Mouse (Mus musculus): ENCODE measurements around the gene Rbx1. TPM values are rescaled to one million over a fixed set of nuclear protein-coding genes. Genes with fewer than 3 reads are reported as not detected.
"Not testable (repeated sequence)": the region's sequence is repeated elsewhere in the genome, so short reads cannot be mapped to it uniquely, and the experiment has no call there.

Rbx1 gene
- total RNA-seq, 1 experiment from 2014 or later, result 121 TPM

DNA sequence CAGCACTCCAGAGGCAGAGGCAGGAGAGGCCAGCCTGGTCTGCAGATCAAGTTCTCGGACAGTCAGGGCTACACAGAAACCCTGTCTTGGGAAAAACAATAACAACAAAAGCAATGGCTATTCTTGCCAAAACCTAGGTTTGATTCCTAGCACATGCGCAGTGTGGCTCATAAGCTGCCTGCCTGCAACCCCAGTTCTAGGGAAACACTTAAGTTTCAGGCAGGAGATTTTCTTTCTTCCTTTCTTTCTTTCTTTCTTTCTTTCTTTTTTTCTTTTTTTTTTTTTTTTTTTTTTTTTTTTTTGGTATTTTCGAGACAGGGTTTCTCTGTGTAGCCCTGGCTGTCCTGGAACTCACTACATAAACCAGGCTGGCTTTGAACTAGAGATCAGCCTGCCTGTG lies 14.2 kb downstream of the Rbx1 start:
- not testable (repeated sequence) for ATAC-seq (replicated peaks; ENCODE audit: insufficient number of reproducible peaks, low FRiP score, low TSS enrichment, poor library complexity, severe bottlenecking)

DNA sequence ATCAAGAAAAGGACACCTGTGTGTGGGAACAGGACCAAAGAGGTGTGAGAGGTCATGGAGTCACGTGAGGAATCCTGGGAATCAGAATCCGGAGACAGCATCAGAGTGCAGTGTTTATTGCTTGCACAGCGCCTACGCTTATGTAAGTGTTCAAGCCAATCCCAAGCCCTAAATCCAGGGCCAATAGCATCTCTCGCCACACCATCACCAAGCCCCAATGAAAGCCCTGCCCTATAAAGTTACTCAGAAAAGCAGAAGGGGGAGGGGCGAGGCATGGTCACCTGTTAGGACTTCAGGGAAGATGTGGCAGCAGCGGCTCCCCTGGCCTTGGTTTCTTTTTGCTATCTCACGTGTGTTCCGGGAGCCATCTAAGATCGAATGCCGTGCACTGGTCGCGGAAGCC lies 14.9 kb downstream of the Rbx1 start:
- ATAC-seq (replicated peaks; ENCODE audit: insufficient number of reproducible peaks, low FRiP score, low TSS enrichment, poor library complexity, severe bottlenecking), result peak; percentile 95

DNA sequence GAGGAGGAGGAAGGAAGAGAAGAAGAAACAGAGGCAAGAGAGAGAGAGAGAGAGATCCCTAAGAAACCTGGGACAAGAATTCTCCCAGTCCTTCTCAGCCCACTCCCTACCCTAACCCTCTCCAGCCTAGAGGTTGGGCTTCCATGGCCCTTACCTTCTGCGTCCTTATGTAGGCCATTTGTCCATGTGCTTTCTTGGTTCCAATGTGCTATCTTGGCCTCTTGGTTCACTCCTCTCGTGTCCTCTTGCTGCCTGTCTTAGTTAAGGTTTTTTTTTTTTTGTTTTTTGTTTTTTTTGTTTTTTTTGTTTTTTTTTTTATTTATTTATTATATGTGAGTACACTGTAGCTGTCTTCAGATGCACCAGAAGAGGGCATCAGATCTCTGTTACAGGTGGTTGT lies 16.9 kb downstream of the Rbx1 start:
- ATAC-seq (replicated peaks; ENCODE audit: insufficient number of reproducible peaks, low FRiP score, low TSS enrichment, poor library complexity, severe bottlenecking), result no peak

DNA sequence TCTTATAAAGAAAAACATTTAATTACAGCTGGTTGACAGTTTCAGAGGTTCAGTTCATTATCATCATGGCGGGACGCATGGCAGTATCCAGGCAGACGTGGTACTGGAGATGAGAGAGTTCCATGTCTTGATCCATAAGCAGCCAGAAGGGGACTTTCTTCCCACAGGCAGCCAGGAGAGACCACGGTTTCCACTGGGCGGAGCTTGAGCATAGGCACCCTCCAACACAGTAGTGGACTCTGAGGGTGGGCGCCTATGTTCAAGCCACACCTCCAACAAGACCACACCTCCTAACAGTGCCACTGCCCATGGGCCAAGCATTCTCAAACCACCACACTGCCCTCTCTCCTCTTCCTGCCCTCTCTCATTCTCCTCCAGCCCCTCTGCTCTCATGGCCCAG lies 17.6 kb downstream of the Rbx1 start:
- ATAC-seq (replicated peaks; ENCODE audit: insufficient number of reproducible peaks, low FRiP score, low TSS enrichment, poor library complexity, severe bottlenecking), result no peak

DNA sequence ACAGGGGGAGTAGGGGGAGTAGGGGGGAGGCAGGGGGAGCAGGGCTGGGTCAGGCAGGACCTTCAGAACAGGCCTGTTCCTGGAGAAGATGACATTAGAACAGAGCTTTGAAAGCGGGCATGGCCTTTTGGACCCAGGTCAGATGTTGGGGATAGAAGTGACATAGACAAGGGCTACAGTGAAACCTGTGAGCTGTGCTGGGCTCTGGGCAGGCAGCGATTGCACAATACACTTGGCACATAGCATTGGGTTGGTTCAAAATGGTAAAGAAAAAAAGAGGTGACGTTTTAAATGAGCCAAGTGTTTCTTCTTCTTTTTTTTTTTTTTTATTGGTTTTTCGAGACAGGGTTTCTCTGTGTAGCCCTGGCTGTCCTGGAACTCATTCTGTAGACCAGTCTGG lies 19.4 kb downstream of the Rbx1 start:
- ATAC-seq (replicated peaks; ENCODE audit: insufficient number of reproducible peaks, low FRiP score, low TSS enrichment, poor library complexity, severe bottlenecking), result no peak

DNA sequence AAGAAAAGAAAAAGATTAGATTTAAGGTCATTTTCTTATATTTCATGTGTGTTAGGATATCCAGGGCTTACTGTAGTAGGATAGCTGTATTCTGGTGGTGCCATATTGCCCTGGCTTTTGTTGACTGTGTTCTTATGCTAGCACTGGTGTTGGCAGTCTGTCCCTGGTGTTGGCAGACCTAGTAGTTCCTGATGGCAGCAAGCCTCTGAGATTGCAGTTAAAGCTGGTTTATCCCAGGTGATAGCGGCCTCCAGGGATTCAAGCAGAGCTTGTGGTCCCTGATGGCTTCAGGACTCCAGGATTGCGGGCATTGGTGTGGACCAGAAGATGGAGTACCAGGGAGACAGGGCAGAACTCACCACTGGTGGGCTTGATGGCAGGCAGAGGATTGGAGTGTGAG lies 37.4 kb downstream of the Rbx1 start:
- ATAC-seq (replicated peaks; ENCODE audit: insufficient number of reproducible peaks, low FRiP score, low TSS enrichment, poor library complexity, severe bottlenecking), result no peak

DNA sequence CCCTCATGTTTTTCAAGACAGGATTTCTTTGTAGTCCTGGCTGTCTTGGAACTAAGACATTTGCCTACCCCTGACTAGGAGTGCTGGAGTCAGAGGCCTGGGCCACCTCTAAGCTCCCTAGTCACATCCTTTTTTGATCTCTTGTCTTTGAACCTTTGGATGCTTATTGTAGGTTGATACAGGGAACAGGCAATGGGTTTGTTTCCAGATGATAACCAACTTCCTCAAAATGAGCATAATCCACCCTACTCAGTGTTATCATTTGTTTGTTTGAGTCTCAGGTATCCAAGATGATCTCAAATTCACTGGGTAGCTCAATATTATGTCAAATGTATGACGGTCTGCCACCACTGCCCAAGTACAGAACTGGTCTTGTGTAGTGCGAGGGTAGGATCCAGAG lies 37.9 kb downstream of the Rbx1 start:
- no peak for ATAC-seq (replicated peaks; ENCODE audit: insufficient number of reproducible peaks, low FRiP score, low TSS enrichment, poor library complexity, severe bottlenecking)

DNA sequence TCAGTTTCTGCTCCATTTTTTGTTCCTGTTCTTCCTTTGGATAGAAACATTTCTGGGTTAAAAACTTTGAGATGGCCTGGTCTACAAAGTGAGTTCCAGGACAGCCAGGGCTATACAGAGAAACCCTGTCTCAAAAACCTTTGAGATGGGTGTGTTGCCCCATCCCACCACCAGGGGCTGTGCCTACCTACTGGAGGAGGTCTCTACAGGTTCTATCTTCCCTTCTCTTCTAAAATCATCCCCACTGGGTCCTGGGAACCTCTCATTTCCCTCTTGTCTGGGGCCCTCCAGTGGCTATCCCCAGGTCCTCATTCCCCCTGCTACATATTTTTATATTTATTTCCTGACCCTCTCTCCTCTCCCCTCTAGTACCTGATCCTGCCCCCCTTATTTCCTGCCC lies 41.1 kb downstream of the Rbx1 start:
- peak; percentile 75 for ATAC-seq (replicated peaks; ENCODE audit: insufficient number of reproducible peaks, low FRiP score, low TSS enrichment, poor library complexity, severe bottlenecking)

DNA sequence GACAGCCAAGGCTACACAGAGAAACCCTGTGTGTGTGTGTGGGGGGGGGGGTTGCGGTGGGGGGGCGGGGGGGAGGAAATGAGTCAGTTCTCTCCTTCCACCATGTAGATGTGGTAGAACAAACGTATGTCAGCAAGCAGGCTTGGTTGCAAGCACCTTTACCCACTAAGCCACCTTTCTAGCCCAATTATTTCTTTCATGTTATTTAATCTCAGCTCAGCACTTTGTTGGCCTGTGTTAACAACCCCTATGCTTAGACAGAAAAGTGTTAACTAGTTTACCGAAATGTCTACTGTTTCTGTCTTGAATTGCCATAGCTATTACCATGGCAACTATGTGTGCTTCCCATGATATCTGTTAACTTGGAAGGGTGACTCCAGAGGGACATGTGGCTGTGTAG lies 44.5 kb downstream of the Rbx1 start:
- ATAC-seq (replicated peaks; ENCODE audit: insufficient number of reproducible peaks, low FRiP score, low TSS enrichment, poor library complexity, severe bottlenecking), result no peak

DNA sequence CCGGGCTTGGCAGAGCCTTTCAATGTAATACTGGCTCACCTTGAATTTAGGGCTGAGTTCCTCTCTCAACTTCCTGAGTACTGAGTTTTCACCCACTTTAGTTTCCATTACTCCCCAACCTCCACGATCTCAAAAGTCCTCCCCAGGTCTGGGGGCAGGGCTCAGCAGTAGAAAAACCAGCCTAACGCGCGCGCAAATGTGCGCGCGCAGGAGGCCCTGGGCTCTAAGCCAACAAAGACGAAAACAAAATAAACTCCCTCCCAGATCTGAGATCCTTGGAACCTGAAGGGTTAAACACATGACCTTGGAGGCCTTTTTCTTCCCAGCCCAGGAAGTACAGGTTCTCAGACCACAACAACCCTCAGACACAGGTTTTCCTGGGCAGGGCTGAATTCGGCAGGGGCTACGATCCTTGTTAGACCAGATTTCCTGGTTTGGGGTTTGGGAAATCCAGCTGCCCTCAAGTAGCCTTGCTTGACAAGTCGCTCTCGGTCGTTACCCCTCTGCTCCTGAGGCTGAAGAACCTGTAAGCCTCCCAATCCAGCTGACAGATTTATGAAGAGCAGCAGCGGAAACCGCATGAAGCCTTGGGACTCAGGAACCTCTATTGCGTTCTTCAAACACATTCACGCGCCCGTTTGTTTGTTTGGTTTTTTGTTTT lies 45.6 kb downstream of the Rbx1 start:
- ATAC-seq (replicated peaks; ENCODE audit: insufficient number of reproducible peaks, low FRiP score, low TSS enrichment, poor library complexity, severe bottlenecking), result 0 out of 2 replicates have a peak, but pooled peaks have one; percentile 16

DNA sequence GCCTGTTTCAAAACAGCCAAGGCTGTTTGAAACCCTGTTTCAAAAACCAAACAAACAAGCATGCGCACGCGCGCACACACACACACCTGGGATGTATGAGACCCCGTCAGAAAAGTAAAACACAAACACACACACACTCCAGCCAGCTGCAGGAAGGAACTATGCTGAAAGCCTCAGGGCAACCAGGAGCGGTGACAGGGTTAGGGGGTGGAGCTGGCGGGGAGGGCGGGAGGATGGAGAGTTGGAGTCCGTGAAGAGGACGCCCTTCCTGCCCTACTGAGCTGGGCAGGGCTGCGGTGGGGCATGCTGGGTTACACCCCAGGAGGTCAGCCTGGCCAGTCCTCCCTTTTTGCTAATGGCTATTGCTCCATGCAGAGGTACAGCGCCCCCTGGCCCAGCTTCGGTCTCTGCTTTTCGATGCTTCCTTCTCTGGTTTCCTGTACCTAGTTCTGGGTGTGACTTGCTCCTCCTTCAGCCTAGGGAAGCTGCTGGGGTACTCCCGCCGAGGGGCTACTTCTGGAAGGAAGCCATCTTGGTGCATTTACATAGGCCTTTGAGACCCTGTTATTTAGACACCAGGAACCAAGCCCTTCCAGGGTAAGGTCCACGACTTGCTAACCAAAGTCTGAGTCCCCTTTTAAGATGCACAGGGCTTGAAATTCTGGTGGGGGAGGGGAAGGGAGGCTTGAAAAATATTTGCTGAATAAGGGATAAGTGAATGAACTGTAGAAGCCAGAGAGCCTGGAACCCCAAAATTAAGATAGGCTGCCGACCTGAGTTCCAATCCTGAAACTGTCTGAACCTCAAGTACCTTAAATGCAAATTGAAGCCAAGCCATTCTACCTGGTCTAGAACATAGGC lies 48.2 kb downstream of the Rbx1 start:
- peak; percentile 98 for ATAC-seq (replicated peaks; ENCODE audit: insufficient number of reproducible peaks, low FRiP score, low TSS enrichment, poor library complexity, severe bottlenecking)

DNA sequence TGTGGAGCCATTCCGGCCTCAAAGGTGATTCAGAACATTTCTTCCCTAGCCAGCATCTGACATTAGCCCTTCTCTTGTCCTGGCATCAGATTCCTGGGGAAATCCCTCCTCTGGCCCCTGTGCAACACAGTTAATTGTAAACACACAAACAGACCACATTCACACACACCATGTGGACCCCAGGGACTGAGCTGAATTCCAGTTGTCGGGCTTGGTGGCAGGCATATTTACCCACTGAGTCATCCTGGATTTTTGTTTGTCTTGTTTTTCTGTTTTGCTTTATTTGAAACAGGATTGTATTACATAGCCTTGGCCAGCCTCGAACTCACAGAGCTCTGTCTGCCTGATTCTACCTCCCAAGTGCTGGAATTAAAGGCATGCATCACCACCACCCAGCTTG lies 49.1 kb downstream of the Rbx1 start:
- ATAC-seq (replicated peaks; ENCODE audit: insufficient number of reproducible peaks, low FRiP score, low TSS enrichment, poor library complexity, severe bottlenecking), result no peak

DNA sequence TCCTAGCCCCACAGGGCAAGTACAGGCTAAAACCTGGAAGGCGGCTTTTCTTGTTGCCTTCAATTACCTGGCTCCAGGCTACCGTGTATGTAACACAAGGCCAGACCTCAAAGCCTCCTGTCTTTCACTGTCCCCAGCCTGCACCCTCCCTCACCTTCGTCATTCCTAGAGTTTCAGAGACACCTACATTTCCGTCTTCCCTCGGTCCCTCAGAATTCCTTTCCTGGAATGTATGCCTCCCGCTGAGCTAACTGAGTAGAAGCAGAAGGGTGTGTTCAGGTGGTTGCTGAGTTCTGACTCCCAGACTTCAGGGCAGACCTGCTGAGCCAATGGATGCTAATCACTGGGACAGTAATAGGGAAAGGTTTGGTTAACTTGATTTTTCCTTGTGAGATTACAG lies 51.9 kb downstream of the Rbx1 start:
- ATAC-seq (replicated peaks; ENCODE audit: insufficient number of reproducible peaks, low FRiP score, low TSS enrichment, poor library complexity, severe bottlenecking), result no peak

DNA sequence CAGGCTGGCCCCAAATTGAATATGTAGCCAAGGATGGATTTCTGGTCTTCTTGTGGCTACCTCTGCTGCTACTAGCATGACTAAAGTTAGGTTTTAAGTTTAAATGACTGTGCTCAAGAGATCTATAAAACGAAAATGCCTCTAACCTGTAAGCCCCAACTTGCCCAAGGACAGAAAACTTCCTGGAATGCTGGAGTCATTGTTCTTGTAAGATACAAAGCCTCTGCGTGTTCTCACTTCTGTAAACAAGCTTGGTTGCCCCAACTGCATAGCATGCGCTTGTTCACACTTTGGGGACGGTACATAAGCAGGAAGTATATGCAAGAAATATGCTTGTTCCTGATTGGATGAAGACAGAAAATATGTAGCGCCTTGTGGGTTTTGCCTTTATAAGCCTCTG lies 52.7 kb downstream of the Rbx1 start:
- no peak for ATAC-seq (replicated peaks; ENCODE audit: insufficient number of reproducible peaks, low FRiP score, low TSS enrichment, poor library complexity, severe bottlenecking)

DNA sequence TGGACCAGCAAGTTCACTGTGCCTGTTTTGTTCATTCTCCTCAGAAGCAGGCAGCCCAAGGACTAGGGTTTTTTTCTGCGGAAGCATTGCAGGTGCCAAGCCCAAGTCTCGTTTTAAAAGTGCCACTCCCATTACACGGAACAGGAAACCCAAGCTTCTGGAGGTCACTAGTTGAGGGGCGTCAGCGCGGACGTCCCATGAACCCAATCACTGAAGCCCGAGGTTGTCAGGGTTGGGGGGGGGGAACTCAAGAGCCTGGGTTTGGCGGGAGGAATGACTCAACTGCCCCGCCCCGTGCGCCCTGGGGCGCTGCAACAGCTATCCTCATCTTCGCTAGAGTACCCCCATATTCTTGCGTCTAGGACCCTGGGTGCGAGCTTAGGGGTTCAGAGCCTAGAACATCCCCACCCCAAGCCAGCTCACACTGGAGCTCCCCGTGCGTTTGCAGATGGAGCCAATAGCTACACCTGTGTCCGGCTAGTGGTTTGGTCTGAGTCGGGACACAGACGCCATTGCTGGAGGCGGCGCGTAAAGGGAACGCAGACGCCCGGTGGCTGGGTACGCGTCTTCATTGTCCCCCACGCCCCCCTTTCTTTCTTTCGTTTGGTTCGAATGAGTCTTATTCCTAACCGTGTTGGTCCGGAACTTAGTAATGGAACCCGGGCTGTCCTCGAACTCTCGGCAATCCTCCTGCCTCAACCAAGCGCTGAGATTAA lies 56.1 kb downstream of the Rbx1 start:
- peak; percentile 81 for ATAC-seq (replicated peaks; ENCODE audit: insufficient number of reproducible peaks, low FRiP score, low TSS enrichment, poor library complexity, severe bottlenecking)

DNA sequence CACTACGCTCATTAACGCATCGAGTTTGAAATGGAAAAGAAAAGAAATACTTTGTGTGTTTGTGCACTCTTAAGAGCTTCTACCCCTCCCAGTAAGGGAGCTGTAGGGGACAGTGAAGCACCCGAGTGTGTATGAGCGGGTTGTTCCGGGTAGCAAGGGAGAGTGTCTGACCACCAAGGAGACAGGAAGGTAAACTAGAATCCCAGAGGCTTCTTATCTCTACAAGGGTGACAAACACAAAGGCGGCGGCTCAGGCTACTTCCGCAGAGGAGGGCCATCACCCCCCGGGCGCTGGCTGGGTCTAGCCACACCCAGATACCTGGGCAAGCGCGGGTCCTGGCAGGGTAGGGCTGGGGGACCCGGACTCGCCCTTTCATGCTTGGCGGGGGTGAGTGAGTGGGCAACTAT lies 56.7 kb downstream of the Rbx1 start:
- peak; percentile 34 for ATAC-seq (replicated peaks; ENCODE audit: insufficient number of reproducible peaks, low FRiP score, low TSS enrichment, poor library complexity, severe bottlenecking)

DNA sequence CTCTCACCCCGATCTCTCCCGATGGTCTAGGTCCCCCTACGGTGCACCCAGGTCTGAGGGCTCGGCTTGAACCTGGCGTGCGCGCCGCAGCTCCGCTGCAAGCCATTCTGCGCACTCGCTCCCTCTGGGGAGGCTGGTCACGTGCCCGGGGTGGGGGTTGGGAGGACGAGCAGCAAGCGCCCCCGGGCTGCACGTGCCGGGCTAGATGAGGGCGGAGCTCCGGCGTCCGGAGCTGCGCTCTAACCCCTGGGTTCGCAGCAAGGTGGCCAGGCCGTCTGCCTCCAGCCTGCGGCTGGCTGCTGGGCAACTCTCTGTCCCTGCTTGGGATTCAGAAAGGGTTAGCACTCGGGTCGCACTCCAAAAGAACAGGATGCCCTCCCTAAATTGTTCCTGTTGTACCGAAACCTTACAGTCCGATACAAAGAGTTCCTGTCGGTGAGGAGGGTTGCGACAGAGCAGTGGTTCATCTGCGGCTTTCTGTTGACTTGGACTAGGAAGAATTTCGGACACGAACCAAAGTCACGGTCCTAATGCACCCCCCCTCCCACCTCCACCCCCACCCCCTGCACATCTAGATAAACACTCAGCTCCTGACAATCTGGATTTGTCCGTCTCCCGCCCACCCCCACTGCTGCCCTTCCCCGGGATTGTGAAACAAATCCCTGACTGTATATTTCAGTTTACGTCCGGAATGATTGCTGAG lies 57.2 kb downstream of the Rbx1 start:
- ATAC-seq (replicated peaks; ENCODE audit: insufficient number of reproducible peaks, low FRiP score, low TSS enrichment, poor library complexity, severe bottlenecking), result peak; percentile 59

DNA sequence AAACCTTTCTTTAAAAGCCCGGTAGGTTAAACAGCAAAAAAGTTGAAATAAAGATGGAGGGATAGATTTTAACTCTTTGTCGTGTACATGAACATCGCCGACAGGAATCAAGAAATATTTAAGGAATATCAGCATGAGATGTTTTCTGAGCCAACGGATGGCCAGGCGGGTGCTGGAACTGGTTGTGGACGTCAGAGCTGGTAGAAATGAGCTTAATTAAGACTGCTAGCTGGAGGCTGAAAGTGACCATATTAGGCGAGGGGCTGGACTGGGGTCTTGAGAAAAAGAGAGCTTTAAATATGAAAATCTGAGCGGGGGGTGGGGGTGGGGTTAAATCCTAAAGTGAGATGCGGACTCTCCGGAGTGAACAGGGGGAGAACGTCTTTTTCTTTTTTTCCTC lies 57.8 kb downstream of the Rbx1 start:
- ATAC-seq (replicated peaks; ENCODE audit: insufficient number of reproducible peaks, low FRiP score, low TSS enrichment, poor library complexity, severe bottlenecking), result no peak
